In genomic region chr12:100513131-100513530, GRCm38 (mm10) we compare ENCODE assay signal across 17 mouse cellular contexts. TPM values are rescaled to one million over a fixed set of nuclear protein-coding genes. Genes with fewer than 3 reads are reported as not detected.
DNase-seq lines count a peak whose midpoint lies in the region; ATAC-seq and TF ChIP-seq lines count a peak whose summit lies in the region.
"Had no signal": no experiment of that assay in that cellular context is flagged by ENCODE, and none has a peak within 500 bp of the region (broad histone marks: within the 10 kb centered on the region; RNA-seq: fewer than 3 reads in every experiment).

No protein-coding gene starts in this region.

- no peak for TF ChIP-seq CTCF in heart, adult 2 months (IDR thresholded peaks at IDR 0.05)

- no peaks in the 10 kb centered on the region; the same call in 1 of the 2 replicates for H3K36me3 ChIP-seq in heart, adult 2 months (ENCODE audit: control insufficient read depth, insufficient read depth, low read length)
- H3K36me3 ChIP-seq in heart, embryonic 15.5 days, result 0 out of 2 replicates have a peak, but pooled peaks cover 3% of the 10 kb centered on the region
- H3K36me3 ChIP-seq in megakaryocyte, embryonic 14.5 days (replicated peaks; ENCODE audit: low read length), result peaks cover 84% of the 10 kb centered on the region
- H3K36me3 ChIP-seq: intestine, embryonic 15.5 days had no signal

- DNase-seq in heart, adult 2 months, result no peak
- DNase-seq in heart, postnatal 4 days, result no peak
- no peak for DNase-seq in heart, adult 8-10 months (ENCODE audit: low spot score)
- DNase-seq in lung, postnatal 14 days, result no peak
- DNase-seq: cerebellum, adult 11-12 months; cerebellum, adult 9-10 months; cerebellum, postnatal 25 days had no signal

- H3K79me2 ChIP-seq in heart, adult 2 months (replicated peaks; ENCODE audit: control insufficient read depth, insufficient read depth, low read length), result peaks cover 20% of the 10 kb centered on the region

- intact Hi-C loops in heart, adult 2 months (cut with DNase I), result no loop called here

- no peaks in the 10 kb centered on the region for H3K9me3 ChIP-seq in heart, embryonic 15.5 days (replicated peaks)
- H3K9me3 ChIP-seq in megakaryocyte, embryonic 14.5 days, result peaks cover 10% of the 10 kb centered on the region
- H3K9me3 ChIP-seq: embryonic facial prominence, embryonic 12.5 days; forebrain, embryonic 15.5 days; hindbrain, embryonic 10.5 days; intestine, embryonic 15.5 days; kidney, embryonic 15.5 days had no signal

- H3K9ac ChIP-seq in heart, adult 2 months (ENCODE audit: low read depth, low read length), result no peak overlapping the region
- H3K9ac ChIP-seq in heart, embryonic 15.5 days, result no peak overlapping the region
- H3K9ac ChIP-seq: embryonic facial prominence, embryonic 12.5 days; forebrain, embryonic 15.5 days; hindbrain, embryonic 14.5 days; intestine, embryonic 15.5 days; kidney, embryonic 15.5 days had no signal

- peaks cover 28% of the 10 kb centered on the region for H3K4me1 ChIP-seq in heart, adult 2 months (ENCODE audit: control insufficient read depth, insufficient read depth, low read length)
- H3K4me1 ChIP-seq in heart, embryonic 15.5 days (replicated peaks), result peaks cover 29% of the 10 kb centered on the region
- peaks cover 98% of the 10 kb centered on the region for H3K4me1 ChIP-seq in megakaryocyte, embryonic 14.5 days
- H3K4me1 ChIP-seq: embryonic facial prominence, embryonic 12.5 days; hindbrain, embryonic 10.5 days had no signal

- no peaks in the 10 kb centered on the region for H3K27me3 ChIP-seq in heart, adult 2 months (ENCODE audit: control insufficient read depth, insufficient read depth, low read length)
- H3K27me3 ChIP-seq in heart, embryonic 15.5 days, result no peaks in the 10 kb centered on the region
- H3K27me3 ChIP-seq in megakaryocyte, embryonic 14.5 days (replicated peaks), result no peaks in the 10 kb centered on the region
- H3K27me3 ChIP-seq: CH12.LX; embryonic facial prominence, embryonic 12.5 days; forebrain, embryonic 15.5 days; intestine, embryonic 15.5 days; kidney, embryonic 15.5 days had no signal

- H3K4me2 ChIP-seq in heart, embryonic 15.5 days, result no peak overlapping the region; the same call in 1 of the 2 replicates
- H3K4me2 ChIP-seq: embryonic facial prominence, embryonic 12.5 days; forebrain, embryonic 15.5 days; hindbrain, embryonic 14.5 days; intestine, embryonic 15.5 days; kidney, embryonic 15.5 days had no signal

- peak overlapping the region; percentile 68 for H3K27ac ChIP-seq in heart, adult 2 months
- H3K27ac ChIP-seq in heart, embryonic 15.5 days, result peak overlapping the region; percentile 31; the same call in 1 of the 2 replicates
- H3K27ac ChIP-seq: embryonic facial prominence, embryonic 12.5 days; forebrain, embryonic 15.5 days; hindbrain, embryonic 10.5 days; hindbrain, embryonic 14.5 days; intestine, embryonic 15.5 days; kidney, embryonic 15.5 days had no signal

- 81% methylated on average over 5 of the region's 5 CpGs for WGBS in heart, adult 2 months
- 85% methylated on average over 5 of the region's 5 CpGs for WGBS in heart, embryonic 15.5 days

- no peak for ATAC-seq in heart, embryonic 15.5 days (replicated peaks; ENCODE audit: insufficient number of reproducible peaks, insufficient read depth, low FRiP score, low read depth)
- no peak for ATAC-seq in megakaryocyte, adult 5-6 weeks (ENCODE audit: poor library complexity, severe bottlenecking)
- ATAC-seq: forebrain, embryonic 15.5 days; intestine, embryonic 15.5 days had no signal

- H3K4me3 ChIP-seq in heart, adult 2 months, result no peak overlapping the region
- H3K4me3 ChIP-seq in heart, embryonic 15.5 days, result no peak overlapping the region
- peak overlapping the region; percentile 33 for H3K4me3 ChIP-seq in megakaryocyte, embryonic 14.5 days (replicated peaks)
- H3K4me3 ChIP-seq: embryonic facial prominence, embryonic 12.5 days; forebrain, embryonic 15.5 days; hindbrain, embryonic 10.5 days; intestine, embryonic 15.5 days; kidney, embryonic 15.5 days had no signal

- TF ChIP-seq POLR2A in heart, adult 2 months (IDR thresholded peaks at IDR 0.05; ENCODE audit: insufficient read depth, low read depth, low read length), result no peak

- no peak for TF ChIP-seq EP300 in heart, adult 2 months (IDR thresholded peaks at IDR 0.05; ENCODE audit: insufficient read depth, low read depth, low read length)

RNA-seq across cellular contexts. Expression of gene Ttc7b, which starts 7.5 kb away (rescaled TPM):
- 10 to 100 TPM; 71.6 to 82.0 TPM for total RNA-seq in heart, adult 2 months (2021)
- polyA plus RNA-seq in heart, adult 2 months (2012; rRNA removed), result 84.4 and 113 TPM in 2 replicates
- total RNA-seq in heart, postnatal 4 days (2021), result 10 to 100 TPM; 75.1 to 77.4 TPM
- 9.2 TPM in 2 replicates for polyA plus RNA-seq in heart, embryonic 15.5 days (2015; fragmentation: Nextera tagmentation; extraction: Ambion mirVana)
- 10 to 100 TPM; 78.8 to 94.4 (median 86.7) TPM for total RNA-seq in heart, adult 8-10 months (2022)
- polyA plus RNA-seq in megakaryocyte, embryonic 14.5 days (2012; ENCODE audit: insufficient read depth, low replicate concordance), result 170 and 237 TPM in 2 replicates
- total RNA-seq in megakaryocyte, adult 5-6 weeks (2015), result 26.2 and 28.9 TPM in 2 replicates
- 14.4 and 16.9 TPM in 2 replicates for total RNA-seq in megakaryocyte, adult 5-6 weeks (2017)
